Mouse (Mus musculus) embryonic facial prominence, embryonic 12.5 days (tissue): Measurements from ENCODE around the gene Abcd3. TPM values are rescaled to one million over a fixed set of nuclear protein-coding genes. Genes with fewer than 3 reads are reported as not detected.

Experiments used
- ATAC-seq: fragments of 200-750 bp; cut with Nextera tagmentation; 2 replicates; pipeline ENCODE4 v1.8.0; 2017; ENCODE audit not compliant: insufficient number of reproducible peaks, insufficient read depth, low FRiP score, low TSS enrichment
- H3K27ac ChIP-seq: fragments of 300-500 bp; sonication (generic); 2 replicates; pipeline ENCODE4 v1.5.1; 2016; ENCODE audit warnings: mild to moderate bottlenecking
- H3K27me3 ChIP-seq: fragments of 300-500 bp; sonication (generic); 2 replicates; pipeline ENCODE4 v1.6.1; 2016; ENCODE audit warnings: mild to moderate bottlenecking, moderate library complexity
- H3K36me3 ChIP-seq: fragments of 300-500 bp; sonication (generic); 2 replicates; pipeline ENCODE4 v1.6.1; 2016; ENCODE audit warnings: mild to moderate bottlenecking
- H3K4me1 ChIP-seq: fragments of 300-500 bp; sonication (generic); 2 replicates; pipeline ENCODE4 v1.6.1; 2016
- H3K4me2 ChIP-seq: fragments of 300-500 bp; sonication (generic); replicated peaks from 2 replicates; pipeline ENCODE4 v1.6.1; 2016; ENCODE audit warnings: mild to moderate bottlenecking, moderate library complexity
- H3K4me3 ChIP-seq: fragments of 300-500 bp; sonication (generic); 2 replicates; pipeline ENCODE4 v1.5.1; 2016; ENCODE audit warnings: mild to moderate bottlenecking
- H3K9ac ChIP-seq: fragments of 300-500 bp; sonication (generic); 2 replicates; pipeline ENCODE4 v1.6.1; 2016; ENCODE audit warnings: mild to moderate bottlenecking, moderate library complexity
- H3K9me3 ChIP-seq: fragments of 300-500 bp; sonication (generic); 2 replicates; pipeline ENCODE4 v1.6.1; 2016; ENCODE audit warnings: mild to moderate bottlenecking, moderate library complexity
- WGBS: fragments of 180-500 bp; shearing (Covaris S2); methylation state at CpG from one replicate; pipeline ENCODE4 v1.1.7; 2016; 5-methylcytosine and 5-hydroxymethylcytosine counted together
- polyA plus RNA-seq: library from polyadenylated mRNA; unstranded; fragments of >200 nt; fragmentation: Nextera tagmentation; extraction: Ambion mirVana; gene quantifications from 2 replicates; pipeline ENCODE4 v1.2.1, GENCODE M21; 2016

Abcd3 gene
- polyA plus RNA-seq, 1 experiment from 2014 or later, result 64.2 TPM

DNA sequence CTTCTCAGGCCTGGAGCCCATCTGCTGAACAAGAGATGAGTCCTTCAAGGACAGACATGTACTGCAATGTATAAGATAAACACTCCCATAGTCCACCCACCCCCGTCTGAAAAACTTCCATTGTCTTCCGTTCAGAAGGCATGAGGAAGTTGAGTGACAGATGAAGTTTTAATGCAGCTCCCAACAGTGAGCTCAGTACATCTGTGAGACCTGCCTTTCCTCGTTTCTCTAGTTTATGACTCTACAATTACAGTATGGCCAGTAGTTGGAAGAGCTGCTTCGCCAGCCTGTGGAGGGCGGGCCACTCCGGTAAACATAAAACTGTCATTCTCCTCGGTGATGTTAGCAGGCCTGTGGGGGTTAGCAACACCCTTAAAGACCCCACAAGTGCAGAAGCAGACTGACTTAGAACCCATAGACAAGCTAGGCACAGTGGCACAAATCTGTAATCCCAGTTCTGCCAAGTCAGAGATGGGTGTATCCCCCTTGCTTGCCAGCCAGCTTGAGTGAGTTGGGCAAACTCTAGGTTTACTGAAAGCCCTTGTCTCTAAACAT lies 27.3 kb upstream of the Abcd3 start:
- ATAC-seq, result no peak
- Histone ChIP-seq H3K36me3 (no peaks in the 10 kb centered on the region), H3K9me3 (no peaks in the 10 kb centered on the region), H3K4me3 (no peak overlapping the region), H3K27ac (no peak overlapping the region), H3K4me1 (no peaks in the 10 kb centered on the region), H3K27me3 (no peaks in the 10 kb centered on the region), H3K4me2 (no peak overlapping the region), H3K9ac (no peak overlapping the region)
- 72% methylated on average over 7 of the region's 7 CpGs for WGBS

DNA sequence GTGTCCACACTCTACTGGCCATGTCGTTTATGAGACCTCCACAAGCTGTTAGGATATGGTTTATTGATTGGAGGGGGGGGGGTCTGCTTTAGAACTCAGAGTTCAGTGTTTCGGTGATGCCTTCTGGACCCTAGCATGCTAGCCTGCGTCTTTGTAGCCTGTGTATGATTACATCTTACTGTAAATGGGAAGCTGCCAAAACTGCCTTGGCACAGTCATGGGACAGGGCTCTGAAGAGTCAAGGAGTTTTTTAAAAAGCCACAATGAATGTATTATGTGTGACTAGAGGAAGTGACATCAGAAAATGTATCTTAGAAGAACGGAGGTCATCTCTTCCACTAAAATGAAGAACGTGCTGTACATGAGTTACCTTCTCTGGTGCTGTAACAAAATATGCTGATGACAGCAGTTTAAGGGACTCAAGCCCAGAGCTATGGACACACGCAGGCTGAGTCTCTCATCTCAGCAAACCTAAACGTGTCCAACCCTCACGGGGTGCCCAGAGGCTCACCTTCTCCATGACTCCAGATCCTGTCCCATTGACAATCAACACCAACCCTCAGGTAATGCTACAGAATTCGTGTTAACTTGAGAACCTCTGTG lies 26.4 kb upstream of the Abcd3 start:
- ATAC-seq, result no peak
- H3K27ac ChIP-seq, result no peak overlapping the region
- H3K27me3 ChIP-seq, result no peaks in the 10 kb centered on the region
- WGBS, result 79% methylated on average over 9 of the region's 9 CpGs
- H3K4me1 ChIP-seq, result no peaks in the 10 kb centered on the region
- no peak overlapping the region for H3K9ac ChIP-seq
- H3K4me2 ChIP-seq, result no peak overlapping the region
- no peak overlapping the region for H3K4me3 ChIP-seq
- H3K36me3 ChIP-seq, result no peaks in the 10 kb centered on the region
- H3K9me3 ChIP-seq, result no peaks in the 10 kb centered on the region

DNA sequence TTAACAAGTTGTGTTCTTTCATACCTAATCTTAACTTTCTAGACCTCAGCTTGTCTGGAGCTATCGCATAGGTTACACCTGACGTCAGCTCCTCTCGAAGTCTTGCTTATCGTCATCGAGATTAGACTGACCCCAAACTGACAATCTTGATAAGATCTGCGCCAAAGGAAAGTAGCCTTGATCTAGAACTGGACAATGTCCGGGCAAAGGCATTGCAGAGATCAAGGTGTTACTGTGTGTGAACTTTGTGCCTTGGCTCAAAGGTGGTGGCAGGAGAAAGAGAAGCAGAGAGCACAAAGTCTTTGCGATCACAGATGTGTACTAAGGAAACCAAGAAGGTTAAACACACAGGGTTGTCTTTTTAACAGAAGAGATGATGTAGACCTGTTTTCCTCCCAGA lies 25.2 kb upstream of the Abcd3 start:
- Histone ChIP-seq H3K9me3 (no peaks in the 10 kb centered on the region), H3K4me1 (no peaks in the 10 kb centered on the region), H3K4me3 (no peak overlapping the region), H3K36me3 (no peaks in the 10 kb centered on the region), H3K27me3 (no peaks in the 10 kb centered on the region), H3K27ac (no peak overlapping the region), H3K4me2 (no peak overlapping the region), H3K9ac (no peak overlapping the region)
- 91% methylated on average over 8 of the region's 8 CpGs for WGBS
- no peak for ATAC-seq

DNA sequence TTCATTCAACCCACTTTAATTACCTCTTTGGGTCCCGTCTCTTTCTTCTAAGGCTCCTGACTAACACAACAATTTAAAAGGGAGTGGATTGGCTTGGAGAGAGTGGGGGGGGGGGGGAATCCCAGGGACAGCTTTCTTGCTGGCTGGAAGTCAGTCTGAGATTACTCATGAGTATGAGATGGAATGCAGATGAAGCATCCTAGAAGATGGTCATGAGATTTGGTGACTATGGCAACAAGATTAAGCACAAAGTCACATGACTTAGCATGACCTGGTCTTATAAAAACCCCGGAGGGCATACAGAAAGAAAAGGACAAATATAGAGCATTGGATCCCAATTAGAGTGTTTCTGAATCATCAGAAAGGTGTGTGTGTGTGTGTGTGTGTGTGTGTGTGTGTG lies 19.6 kb upstream of the Abcd3 start:
- no peak for ATAC-seq
- no peaks in the 10 kb centered on the region for H3K9me3 ChIP-seq
- H3K36me3 ChIP-seq, result no peaks in the 10 kb centered on the region
- no peak overlapping the region for H3K4me3 ChIP-seq
- WGBS, result 78% methylated on average over 2 of the region's 2 CpGs
- no peak overlapping the region for H3K27ac ChIP-seq
- no peaks in the 10 kb centered on the region for H3K27me3 ChIP-seq
- no peaks in the 10 kb centered on the region for H3K4me1 ChIP-seq
- H3K4me2 ChIP-seq, result no peak overlapping the region
- no peak overlapping the region for H3K9ac ChIP-seq

DNA sequence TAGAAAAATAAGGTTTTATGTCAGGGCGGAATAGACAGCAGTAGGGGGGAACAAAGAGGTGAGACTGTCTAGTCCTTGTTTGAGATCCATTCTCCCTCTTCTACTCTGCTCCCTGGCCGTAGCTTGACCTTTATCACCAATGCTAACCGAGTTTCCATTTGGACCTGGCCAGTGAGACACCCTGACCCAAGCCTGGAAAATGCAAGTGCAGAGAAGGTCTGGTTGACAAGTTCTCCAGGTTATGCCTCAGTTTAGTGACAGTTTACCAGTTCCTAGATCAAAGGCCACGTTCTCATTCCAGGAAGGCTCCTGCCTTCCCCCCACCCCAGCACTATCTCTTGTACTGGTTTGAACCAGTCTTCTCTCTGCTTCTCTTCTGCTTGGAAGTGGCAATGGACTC lies 19.1 kb upstream of the Abcd3 start:
- ATAC-seq, result no peak

DNA sequence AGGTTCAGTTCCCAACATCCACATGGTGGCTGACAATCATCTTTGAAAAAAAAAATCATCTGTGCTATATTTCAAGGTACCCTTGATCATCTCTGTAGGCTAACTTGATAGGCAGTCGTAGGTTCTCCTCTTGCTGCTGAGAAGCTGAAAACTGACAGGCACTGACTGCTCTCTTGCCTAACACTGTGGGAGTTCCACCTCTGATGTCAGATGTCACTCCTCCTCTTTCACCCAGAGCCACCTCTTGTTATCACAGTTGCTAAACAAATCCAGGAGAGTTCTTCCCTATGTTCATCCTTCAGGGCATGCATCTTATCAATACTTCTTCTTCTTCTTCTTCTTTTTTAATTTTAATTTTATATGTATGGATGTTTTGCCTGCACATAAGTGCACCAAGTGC lies 10.0 kb upstream of the Abcd3 start:
- no peak for ATAC-seq
- H3K4me3 ChIP-seq, result no peak overlapping the region
- no peak overlapping the region for H3K27ac ChIP-seq
- WGBS, result 66% methylated on average over 1 of the region's 1 CpGs
- no peaks in the 10 kb centered on the region for H3K27me3 ChIP-seq
- H3K36me3 ChIP-seq, result no peaks in the 10 kb centered on the region
- H3K9me3 ChIP-seq, result no peaks in the 10 kb centered on the region
- no peak overlapping the region for H3K9ac ChIP-seq
- H3K4me1 ChIP-seq, result no peaks in the 10 kb centered on the region
- H3K4me2 ChIP-seq, result no peak overlapping the region

More for the DNA sequence above, 19.1 kb upstream of the Abcd3 start:
- H3K9ac ChIP-seq, result no peak overlapping the region
- no peaks in the 10 kb centered on the region for H3K36me3 ChIP-seq
- H3K4me1 ChIP-seq, result no peaks in the 10 kb centered on the region
- no peaks in the 10 kb centered on the region for H3K9me3 ChIP-seq
- no peaks in the 10 kb centered on the region for H3K27me3 ChIP-seq
- no peak overlapping the region for H3K4me3 ChIP-seq
- H3K4me2 ChIP-seq, result no peak overlapping the region
- no peak overlapping the region for H3K27ac ChIP-seq
- WGBS, result 84% methylated on average over 4 of the region's 4 CpGs

DNA sequence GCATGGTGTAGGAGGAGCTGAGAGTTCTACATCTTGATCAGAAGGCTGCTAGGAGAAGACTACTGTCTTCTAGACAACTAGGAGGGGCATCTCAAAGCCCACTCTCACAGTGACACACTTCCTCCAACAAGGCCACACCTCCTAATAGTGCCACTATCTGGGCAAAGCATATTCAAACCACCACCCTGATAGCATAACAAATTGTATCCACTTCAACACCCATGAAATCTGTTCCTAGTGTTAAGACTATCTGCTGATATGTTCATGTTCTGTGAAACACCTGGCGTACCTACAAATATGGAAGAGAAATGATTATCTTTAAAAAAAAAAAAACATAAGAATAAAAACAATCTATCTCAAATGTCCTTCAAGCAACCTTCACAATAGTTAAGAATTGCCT lies 9.2 kb upstream of the Abcd3 start:
- Histone ChIP-seq H3K9ac (no peak overlapping the region), H3K4me3 (no peak overlapping the region), H3K4me2 (no peak overlapping the region), H3K27me3 (no peaks in the 10 kb centered on the region), H3K4me1 (no peaks in the 10 kb centered on the region), H3K27ac (no peak overlapping the region), H3K9me3 (no peaks in the 10 kb centered on the region), H3K36me3 (no peaks in the 10 kb centered on the region)
- no peak for ATAC-seq
- 89% methylated on average over 1 of the region's 1 CpGs for WGBS

DNA sequence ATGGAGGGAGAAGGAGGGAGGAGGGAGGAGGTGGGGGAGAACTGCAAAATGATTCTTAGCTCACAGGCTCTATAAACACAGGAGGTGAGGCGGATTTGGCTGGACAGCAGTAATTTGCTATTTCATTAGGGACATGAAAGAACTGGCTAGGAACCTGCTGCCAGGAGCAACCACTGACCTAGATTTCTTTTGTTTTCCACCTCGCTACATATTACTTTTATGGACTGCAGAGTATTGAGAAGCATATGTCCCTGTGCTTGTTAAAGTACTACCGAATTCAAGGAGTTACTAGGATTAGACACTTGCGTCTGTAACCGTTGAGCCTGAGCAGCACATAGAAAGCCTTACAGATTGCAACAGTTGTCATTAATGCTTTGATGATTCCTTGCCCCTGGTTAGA lies 7.5 kb upstream of the Abcd3 start:
- H3K4me2 ChIP-seq, result no peak overlapping the region
- no peak overlapping the region for H3K9ac ChIP-seq
- no peaks in the 10 kb centered on the region for H3K4me1 ChIP-seq
- H3K27ac ChIP-seq, result no peak overlapping the region
- H3K4me3 ChIP-seq, result no peak overlapping the region
- H3K9me3 ChIP-seq, result no peaks in the 10 kb centered on the region
- no peaks in the 10 kb centered on the region for H3K36me3 ChIP-seq
- H3K27me3 ChIP-seq, result no peaks in the 10 kb centered on the region
- ATAC-seq, result no peak
- 79% methylated on average over 5 of the region's 5 CpGs for WGBS

DNA sequence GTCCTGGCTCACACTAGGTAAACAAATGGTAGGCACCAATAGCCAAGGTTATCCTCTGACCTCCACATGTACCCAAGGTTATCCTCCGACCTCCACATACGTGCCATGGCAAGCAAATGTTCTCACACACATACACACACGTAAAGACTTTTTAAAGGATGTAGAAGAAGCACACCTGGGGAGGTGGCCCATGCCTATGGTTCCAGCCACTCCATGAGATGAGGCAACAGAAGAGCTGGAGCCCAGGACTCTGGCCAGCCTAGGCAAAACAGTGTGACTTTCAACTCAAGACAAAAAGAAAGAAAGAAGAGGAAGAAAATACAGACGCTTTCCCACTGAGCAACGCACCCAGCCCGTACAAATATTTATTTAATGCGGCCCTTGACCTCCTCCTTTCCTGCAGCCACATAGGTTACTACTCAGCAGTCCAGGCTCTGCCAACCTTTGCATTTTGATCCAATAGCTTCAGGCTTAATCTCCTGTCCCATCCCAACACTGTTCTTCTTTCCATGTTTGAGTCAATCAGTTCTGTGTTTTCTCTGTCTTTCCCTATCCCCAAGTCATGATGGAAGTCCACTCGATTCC lies 6.5 kb upstream of the Abcd3 start:
- no peak overlapping the region for H3K27ac ChIP-seq
- H3K4me1 ChIP-seq, result no peaks in the 10 kb centered on the region
- no peak for ATAC-seq
- no peaks in the 10 kb centered on the region for H3K9me3 ChIP-seq
- WGBS, result 68% methylated on average over 8 of the region's 8 CpGs
- no peak overlapping the region for H3K4me3 ChIP-seq
- H3K9ac ChIP-seq, result no peak overlapping the region
- H3K4me2 ChIP-seq, result no peak overlapping the region
- H3K36me3 ChIP-seq, result no peaks in the 10 kb centered on the region
- H3K27me3 ChIP-seq, result no peaks in the 10 kb centered on the region

DNA sequence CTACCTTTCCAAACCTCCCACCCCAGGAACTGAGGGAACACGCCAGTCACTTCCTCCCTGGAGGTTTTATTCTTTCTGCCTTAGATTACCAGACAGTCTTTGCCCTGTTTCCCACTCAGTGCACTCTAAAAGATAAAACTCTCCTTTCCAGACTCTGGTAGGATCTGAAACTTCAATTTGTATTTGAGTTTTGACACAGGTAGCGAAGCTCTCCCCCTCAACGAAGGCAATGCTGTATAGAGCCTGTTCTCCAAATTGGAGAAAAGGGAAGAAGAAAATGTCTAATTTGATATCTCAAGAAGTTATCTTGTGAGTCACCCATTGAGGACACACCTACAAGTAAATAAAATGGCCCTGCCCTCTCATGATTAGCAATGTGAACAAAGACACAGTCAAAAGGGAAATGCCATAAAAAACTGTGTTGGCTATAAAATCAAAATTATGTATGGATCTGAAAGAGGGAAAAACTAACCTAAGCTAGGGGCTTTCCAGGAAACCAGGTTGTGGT lies 4.6 kb upstream of the Abcd3 start:
- Histone ChIP-seq H3K4me3 (no peak overlapping the region), H3K36me3 (no peaks in the 10 kb centered on the region), H3K9ac (no peak overlapping the region), H3K27ac (no peak overlapping the region), H3K9me3 (no peaks in the 10 kb centered on the region), H3K4me1 (no peaks in the 10 kb centered on the region), H3K4me2 (no peak overlapping the region), H3K27me3 (no peaks in the 10 kb centered on the region)
- 84% methylated on average over 3 of the region's 3 CpGs for WGBS
- ATAC-seq, result no peak

DNA sequence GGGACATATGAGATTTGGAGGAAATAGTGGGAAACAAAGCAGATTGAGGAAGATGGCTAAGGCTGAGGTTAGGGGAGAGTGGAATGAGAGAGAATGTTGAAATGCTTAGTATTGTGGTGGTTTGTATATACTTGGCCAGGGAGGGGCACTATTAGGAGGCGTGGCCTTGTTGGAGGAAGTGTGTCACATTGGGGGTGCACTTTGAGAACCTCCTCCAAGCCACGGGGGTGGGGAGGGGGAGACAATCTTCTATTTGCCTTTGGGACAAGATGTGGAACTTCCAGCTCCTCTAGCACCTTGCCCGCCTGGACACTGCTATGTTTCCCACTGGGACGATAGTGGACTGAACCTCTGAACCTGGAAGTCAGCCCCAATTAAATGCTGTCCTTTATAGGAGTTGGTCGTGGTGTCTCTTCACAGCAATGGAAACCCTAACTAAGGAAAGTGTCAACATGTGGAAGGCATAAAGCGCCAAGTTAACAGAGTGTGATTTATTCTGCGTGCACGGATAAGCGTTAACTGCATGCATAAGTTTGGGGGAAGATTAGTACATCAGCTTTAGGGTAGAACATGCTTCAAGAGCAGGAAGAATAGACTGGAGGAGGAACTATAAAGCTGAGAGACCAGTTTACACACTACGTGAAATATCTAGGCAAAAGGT lies 3.8 kb upstream of the Abcd3 start:
- Histone ChIP-seq H3K4me2 (no peak overlapping the region), H3K9ac (no peak overlapping the region), H3K9me3 (no peaks in the 10 kb centered on the region), H3K27me3 (no peaks in the 10 kb centered on the region), H3K27ac (no peak overlapping the region), H3K36me3 (no peaks in the 10 kb centered on the region), H3K4me3 (no peak overlapping the region), H3K4me1 (no peaks in the 10 kb centered on the region)
- no peak for ATAC-seq
- WGBS, result 80% methylated on average over 10 of the region's 10 CpGs
